ENCODE assay signal across 12 mouse cellular contexts in genomic region chr9:86395785-86396184, GRCm38 (mm10).
DNase-seq lines count a peak whose midpoint lies in the region; ATAC-seq and TF ChIP-seq lines count a peak whose summit lies in the region.
"Had no signal": no experiment of that assay in that cellular context is flagged by ENCODE, and none has a peak within 500 bp of the region (broad histone marks: within the 10 kb centered on the region; RNA-seq: fewer than 3 reads in every experiment).

No protein-coding gene starts in this region.

- peak; percentile 14 for DNase-seq in right cerebral cortex, postnatal 14 days
- DNase-seq in right cerebral cortex, postnatal 4 days, result no peak
- DNase-seq in cerebellum, adult 9-10 months, result peak; percentile 86
- no peak for DNase-seq in stomach, postnatal 0 days (ENCODE audit: low spot score)
- DNase-seq in ovary, adult 18-20 months (ENCODE audit: low spot score), result no peak
- DNase-seq in layer of hippocampus, adult 11-12 months (ENCODE audit: low spot score), result no peak
- DNase-seq: lung, postnatal 14 days had no signal

- no peak for TF ChIP-seq EP300 in stomach, postnatal 0 days (optimal IDR thresholded peaks at IDR 0.05)

- no peak overlapping the region for H3K27ac ChIP-seq in intestine, postnatal 0 days (ENCODE audit: low read depth, low read length)
- H3K27ac ChIP-seq in intestine, embryonic 15.5 days, result no peak overlapping the region
- H3K27ac ChIP-seq in stomach, postnatal 0 days (replicated peaks), result no peak overlapping the region
- H3K27ac ChIP-seq: forebrain, embryonic 13.5 days; stomach, embryonic 15.5 days had no signal

- peak; percentile 65 for TF ChIP-seq CTCF in intestine, postnatal 0 days (IDR thresholded peaks at IDR 0.05; ENCODE audit: low read depth)
- peak; percentile 49 for TF ChIP-seq CTCF in stomach, postnatal 0 days (IDR thresholded peaks at IDR 0.05; ENCODE audit: low read depth)

- H3K4me2 ChIP-seq in intestine, postnatal 0 days (replicated peaks; ENCODE audit: low read depth), result no peak overlapping the region
- no peak overlapping the region for H3K4me2 ChIP-seq in intestine, embryonic 15.5 days (replicated peaks)
- no peak overlapping the region for H3K4me2 ChIP-seq in stomach, postnatal 0 days (replicated peaks; ENCODE audit: low read depth)
- H3K4me2 ChIP-seq: forebrain, embryonic 13.5 days; stomach, embryonic 15.5 days had no signal

- no peaks in the 10 kb centered on the region for H3K9me3 ChIP-seq in intestine, postnatal 0 days (ENCODE audit: control insufficient read depth)
- H3K9me3 ChIP-seq in intestine, embryonic 15.5 days, result no peaks in the 10 kb centered on the region
- no peaks in the 10 kb centered on the region for H3K9me3 ChIP-seq in stomach, postnatal 0 days (ENCODE audit: control insufficient read depth, low read length)
- H3K9me3 ChIP-seq: forebrain, embryonic 13.5 days; stomach, embryonic 15.5 days had no signal

- no peak overlapping the region for H3K9ac ChIP-seq in intestine, postnatal 0 days (ENCODE audit: low read depth, low read length)
- H3K9ac ChIP-seq in intestine, embryonic 15.5 days, result no peak overlapping the region
- no peak overlapping the region for H3K9ac ChIP-seq in stomach, postnatal 0 days (ENCODE audit: low read length)
- H3K9ac ChIP-seq: forebrain, embryonic 13.5 days; stomach, embryonic 15.5 days had no signal

- H3K36me3 ChIP-seq in intestine, postnatal 0 days (ENCODE audit: control insufficient read depth, insufficient read depth), result no peaks in the 10 kb centered on the region
- H3K36me3 ChIP-seq in intestine, embryonic 15.5 days, result no peaks in the 10 kb centered on the region
- H3K36me3 ChIP-seq in stomach, postnatal 0 days (ENCODE audit: control insufficient read depth, insufficient read depth, low read length), result no peaks in the 10 kb centered on the region
- H3K36me3 ChIP-seq: stomach, embryonic 15.5 days had no signal

- H3K4me3 ChIP-seq in intestine, postnatal 0 days (ENCODE audit: low read depth, low read length), result no peak overlapping the region
- H3K4me3 ChIP-seq in intestine, embryonic 15.5 days (replicated peaks), result no peak overlapping the region
- H3K4me3 ChIP-seq in stomach, postnatal 0 days (ENCODE audit: low read depth, low read length), result no peak overlapping the region
- H3K4me3 ChIP-seq: forebrain, embryonic 13.5 days; stomach, embryonic 15.5 days had no signal

- 59% methylated on average over 6 of the region's 6 CpGs for WGBS in intestine, postnatal 0 days
- WGBS in intestine, embryonic 15.5 days, result 75% methylated on average over 6 of the region's 6 CpGs
- WGBS in stomach, postnatal 0 days, result 73% methylated on average over 6 of the region's 6 CpGs

- H3K27me3 ChIP-seq in intestine, postnatal 0 days (replicated peaks; ENCODE audit: control insufficient read depth, insufficient read depth, low read length), result no peaks in the 10 kb centered on the region
- no peaks in the 10 kb centered on the region for H3K27me3 ChIP-seq in intestine, embryonic 15.5 days (replicated peaks)
- H3K27me3 ChIP-seq in stomach, postnatal 0 days (ENCODE audit: control insufficient read depth, insufficient read depth, low read length), result no peaks in the 10 kb centered on the region
- H3K27me3 ChIP-seq: forebrain, embryonic 13.5 days; stomach, embryonic 15.5 days had no signal

- H3K4me1 ChIP-seq in intestine, postnatal 0 days (replicated peaks; ENCODE audit: control insufficient read depth, insufficient read depth, low read length), result no peaks in the 10 kb centered on the region
- no peaks in the 10 kb centered on the region; the same call in 1 of the 2 replicates for H3K4me1 ChIP-seq in intestine, embryonic 15.5 days (replicated peaks)
- no peaks in the 10 kb centered on the region for H3K4me1 ChIP-seq in stomach, postnatal 0 days (replicated peaks; ENCODE audit: control insufficient read depth, insufficient read depth)
- H3K4me1 ChIP-seq: forebrain, embryonic 13.5 days had no signal

- ATAC-seq in intestine, postnatal 0 days, result 0 out of 2 replicates have a peak, but pooled peaks have one; percentile 19
- ATAC-seq in intestine, embryonic 15.5 days, result no peak
- ATAC-seq in stomach, postnatal 0 days (ENCODE audit: low FRiP score, low TSS enrichment), result no peak
- ATAC-seq: forebrain, embryonic 13.5 days; hindbrain, embryonic 16.5 days had no signal

Comparison
In these comparisons a context has a peak if more than half of its experiments do, and no peak if none do; other contexts are left out.
1. DNase-seq: peak in right cerebral cortex, postnatal 14 days (single experiment) and cerebellum, adult 9-10 months (single experiment); none in right cerebral cortex, postnatal 4 days (single experiment), stomach, postnatal 0 days (single experiment), ovary, adult 18-20 months (single experiment) and layer of hippocampus, adult 11-12 months (single experiment).